Mouse (Mus musculus) 416B (cell line): Measurements from ENCODE around the gene Draxin.
"Not testable (repeated sequence)": the region's sequence is repeated elsewhere in the genome, so short reads cannot be mapped to it uniquely, and the experiment has no call there.

Experiments
- DNase-seq: peaks from one replicate; pipeline ENCODE4 v3.0.0; 2011; ENCODE audit warnings: low read depth

Draxin gene

GRCm38 (mm10) chr4:148056246-148056645 lies 74.3 kb downstream of the Draxin start:
- DNase-seq, result no peak

GRCm38 (mm10) chr4:148054961-148055695 lies 75.4 kb downstream of the Draxin start:
- no peak for DNase-seq

GRCm38 (mm10) chr4:148053417-148053920 lies 77.0 kb downstream of the Draxin start:
- DNase-seq, result no peak

GRCm38 (mm10) chr4:148052976-148053375 lies 77.5 kb downstream of the Draxin start:
- no peak for DNase-seq

GRCm38 (mm10) chr4:148051886-148052285 lies 78.6 kb downstream of the Draxin start:
- no peak for DNase-seq

GRCm38 (mm10) chr4:148051046-148051776 lies 79.3 kb downstream of the Draxin start:
- no peak for DNase-seq

- not testable (repeated sequence) for DNase-seq
Measured at GRCm38 (mm10) chr4:148050396-148050914, 80.0 kb downstream of the Draxin start.
